Mouse (Mus musculus) kidney, embryonic 16.5 days (tissue): ENCODE measurements around the gene Pbx2. TPM values are rescaled to one million over a fixed set of nuclear protein-coding genes. Genes with fewer than 3 reads are reported as not detected.

ENCODE experiments used
- ATAC-seq: fragments of 200-750 bp; cut with Nextera tagmentation; 2 replicates; pipeline ENCODE4 v1.8.0; 2017; ENCODE audit warnings: moderate TSS enrichment; ENCODE audit not compliant: low FRiP score, low TSS enrichment
- H3K27ac ChIP-seq: fragments of 300-500 bp; sonication (generic); 2 replicates; pipeline ENCODE4 v1.5.1; 2014; ENCODE audit warnings: low read length
- H3K27me3 ChIP-seq: fragments of 300-500 bp; sonication (generic); 2 replicates; pipeline ENCODE4 v1.6.1; 2014; ENCODE audit warnings: low read length, control low read depth, mixed read lengths; ENCODE audit not compliant: insufficient read depth
- H3K36me3 ChIP-seq: fragments of 300-500 bp; sonication (generic); 2 replicates; pipeline ENCODE4 v1.6.1; 2014; ENCODE audit warnings: low read length, control low read depth, mixed read lengths; ENCODE audit not compliant: insufficient read depth
- H3K4me1 ChIP-seq: fragments of 300-500 bp; sonication (generic); 2 replicates; pipeline ENCODE4 v1.6.1; 2014; ENCODE audit warnings: low read length, control low read depth, mixed read lengths; ENCODE audit not compliant: insufficient read depth
- H3K4me2 ChIP-seq: fragments of 300-500 bp; sonication (generic); replicated peaks from 2 replicates; pipeline ENCODE4 v1.6.1; 2014; ENCODE audit warnings: low read depth, low read length
- H3K4me3 ChIP-seq: fragments of 300-500 bp; sonication (generic); 2 replicates; pipeline ENCODE4 v1.5.1; 2014; ENCODE audit warnings: mild to moderate bottlenecking, low read length
- H3K9ac ChIP-seq: fragments of 300-500 bp; sonication (generic); replicated peaks from 2 replicates; pipeline ENCODE4 v1.6.1; 2014; ENCODE audit warnings: low read length
- H3K9me3 ChIP-seq: fragments of 300-500 bp; sonication (generic); 2 replicates; pipeline ENCODE4 v1.6.1; 2016; ENCODE audit warnings: low read length, control low read depth
- WGBS: fragments of 180-500 bp; shearing (Covaris S2); extraction: QIAGEN DNeasy Blood & Tissue Kit; methylation state at CpG from one replicate; pipeline ENCODE4 v1.1.7; 2014; 5-methylcytosine and 5-hydroxymethylcytosine counted together
- polyA plus RNA-seq: library from polyadenylated mRNA; unstranded; fragments of >200 nt; fragmentation: Nextera tagmentation; extraction: Ambion mirVana; gene quantifications from 2 replicates; pipeline ENCODE4 v1.2.1, GENCODE M21; 2015

Pbx2 gene
- polyA plus RNA-seq, 1 experiment from 2014 or later = 13.1 TPM

DNA sequence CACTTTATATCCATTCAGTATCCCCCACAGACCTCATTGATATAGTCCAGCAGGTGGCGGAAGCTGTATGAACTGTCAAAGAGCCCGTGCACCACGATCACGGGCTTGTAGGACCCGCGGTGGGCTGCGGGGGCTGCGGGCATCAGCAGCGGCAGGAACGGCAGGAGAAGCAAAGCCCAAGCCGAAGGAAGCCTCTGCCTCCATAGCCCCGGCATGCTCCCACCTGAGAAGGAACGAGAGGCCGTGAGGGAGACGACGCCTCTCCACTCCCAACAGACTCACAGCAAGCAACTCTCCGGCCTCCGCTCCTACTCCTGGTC is 35.7 kb downstream of the Pbx2 start:
- Histone ChIP-seq H3K36me3 (peaks cover 18% of the 10 kb centered on the region; the same call in 1 of the 2 replicates), H3K4me3 (peak overlapping the region; percentile 84), H3K4me2 (peak overlapping the region; percentile 87), H3K9ac (peak overlapping the region; percentile 87), H3K27me3 (peaks cover 22% of the 10 kb centered on the region), H3K9me3 (no peaks in the 10 kb centered on the region), H3K27ac (peak overlapping the region; percentile 98), H3K4me1 (peaks cover 50% of the 10 kb centered on the region)
- peak; percentile 29 for ATAC-seq
- under 1% methylated on average over 18 of the region's 18 CpGs for WGBS

- peak overlapping the region; percentile 98 for H3K27ac ChIP-seq
- H3K4me2 ChIP-seq = peak overlapping the region; percentile 87
- H3K36me3 ChIP-seq = 0 out of 2 replicates have a peak, but pooled peaks cover 15% of the 10 kb centered on the region
- under 1% methylated on average over 38 of the region's 45 CpGs for WGBS
- ATAC-seq = peak; percentile 85
- H3K9ac ChIP-seq = peak overlapping the region; percentile 87
- peaks cover 26% of the 10 kb centered on the region for H3K27me3 ChIP-seq
- peaks cover 54% of the 10 kb centered on the region for H3K4me1 ChIP-seq
- no peaks in the 10 kb centered on the region for H3K9me3 ChIP-seq
- H3K4me3 ChIP-seq = peak overlapping the region; percentile 84
Observed at GRCm38 (mm10) chr17:34627093-34627942, 36.3 kb downstream of the Pbx2 start.

- Histone ChIP-seq H3K4me2 (peak within 1 kb of the TSS; percentile 87), H3K36me3 (0 out of 2 replicates have a peak, but pooled peaks cover 15% of the 10 kb centered on the region), H3K4me3 (peak within 1 kb of the TSS; percentile 84), H3K4me1 (peaks cover 54% of the 10 kb centered on the region), H3K9ac (peak within 1 kb of the TSS; percentile 87), H3K27ac (peak within 1 kb of the TSS; percentile 98), H3K9me3 (no peaks in the 10 kb centered on the region), H3K27me3 (peaks cover 26% of the 10 kb centered on the region)
- ATAC-seq = peak; percentile 8
- WGBS = 3% methylated on average over 29 of the region's 29 CpGs
Observed at GRCm38 (mm10) chr17:34627943-34628643, 37.0 kb downstream of the Pbx2 start, which contains the start of gene Ppt2. Ppt2 (minus strand) TSS chr17:34628510.

GRCm38 (mm10) chr17:34628644-34628967 is 37.5 kb downstream of the Pbx2 start:
- WGBS = 25% methylated on average over 5 of the region's 5 CpGs
- Histone ChIP-seq H3K36me3 (0 out of 2 replicates have a peak, but pooled peaks cover 11% of the 10 kb centered on the region), H3K9ac (peak overlapping the region; percentile 87), H3K27me3 (peaks cover 26% of the 10 kb centered on the region), H3K4me1 (peaks cover 54% of the 10 kb centered on the region), H3K4me3 (peak overlapping the region; percentile 84), H3K9me3 (no peaks in the 10 kb centered on the region), H3K27ac (peak overlapping the region; percentile 98), H3K4me2 (peak overlapping the region; percentile 87)
- ATAC-seq = no peak

- ATAC-seq = no peak
- H3K4me1 ChIP-seq = peaks cover 54% of the 10 kb centered on the region
- 4% methylated on average over 11 of the region's 16 CpGs for WGBS
Observed at GRCm38 (mm10) chr17:34629221-34629751, 38.2 kb downstream of the Pbx2 start, which contains the start of gene Prrt1. Prrt1 (plus strand) TSS chr17:34629533.

GRCm38 (mm10) chr17:34629796-34630603 is 38.9 kb downstream of the Pbx2 start:
- H3K36me3 ChIP-seq = 0 out of 2 replicates have a peak, but pooled peaks cover 6% of the 10 kb centered on the region
- H3K4me3 ChIP-seq = peak overlapping the region; percentile 12; the same call in 1 of the 2 replicates
- peaks cover 26% of the 10 kb centered on the region for H3K27me3 ChIP-seq
- peaks cover 54% of the 10 kb centered on the region for H3K4me1 ChIP-seq
- no peak for ATAC-seq
- H3K27ac ChIP-seq = no peak overlapping the region
- 17% methylated on average over 12 of the region's 12 CpGs for WGBS
- H3K4me2 ChIP-seq = peak overlapping the region; percentile 87
- no peaks in the 10 kb centered on the region for H3K9me3 ChIP-seq
- no peak overlapping the region for H3K9ac ChIP-seq

More at GRCm38 (mm10) chr17:34629221-34629751, 38.2 kb downstream of the Pbx2 start, which contains the start of gene Prrt1:
- H3K9me3 ChIP-seq = no peaks in the 10 kb centered on the region
- 0 out of 2 replicates have a peak, but pooled peaks cover 6% of the 10 kb centered on the region for H3K36me3 ChIP-seq
- H3K27me3 ChIP-seq = peaks cover 26% of the 10 kb centered on the region
- peak within 1 kb of the TSS; percentile 98 for H3K27ac ChIP-seq
- H3K4me2 ChIP-seq = peak within 1 kb of the TSS; percentile 87
- peak within 1 kb of the TSS; percentile 84 for H3K4me3 ChIP-seq
- peak within 1 kb of the TSS; percentile 87 for H3K9ac ChIP-seq

DNA sequence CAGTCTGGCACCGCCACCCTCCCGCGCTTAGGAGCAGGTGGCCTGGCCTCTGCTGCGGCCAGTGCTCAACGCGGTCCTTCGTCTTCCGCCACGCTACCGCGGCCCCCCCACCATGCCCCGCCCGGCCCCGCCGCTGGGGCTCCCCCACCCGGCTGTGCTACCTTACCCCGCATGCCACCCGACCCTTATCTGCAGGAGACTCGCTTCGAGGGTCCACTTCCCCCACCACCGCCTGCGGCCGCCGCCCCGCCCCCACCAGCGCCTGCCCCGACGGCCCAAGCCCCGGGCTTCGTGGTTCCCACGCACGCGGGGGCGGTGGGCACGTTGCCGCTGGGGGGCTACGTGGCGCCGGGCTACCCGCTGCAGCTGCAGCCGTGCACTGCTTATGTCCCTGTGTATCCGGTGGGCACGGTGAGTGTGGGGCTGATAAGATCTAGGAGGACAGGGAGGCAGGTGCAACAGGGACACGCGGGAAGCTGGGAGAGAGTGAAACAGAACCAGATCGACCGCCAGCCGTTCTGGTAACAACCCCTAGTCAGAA is 39.8 kb downstream of the Pbx2 start:
- Histone ChIP-seq H3K9ac (peak overlapping the region; percentile 53; the same call in 1 of the 2 replicates), H3K4me3 (peak overlapping the region; percentile 36), H3K4me1 (peaks cover 51% of the 10 kb centered on the region), H3K36me3 (no peaks in the 10 kb centered on the region), H3K27me3 (peaks cover 26% of the 10 kb centered on the region), H3K27ac (no peak overlapping the region), H3K9me3 (no peaks in the 10 kb centered on the region), H3K4me2 (peak overlapping the region; percentile 56)
- 2% methylated on average over 44 of the region's 48 CpGs for WGBS
- no peak for ATAC-seq

- no peaks in the 10 kb centered on the region for H3K36me3 ChIP-seq
- peak overlapping the region; percentile 46 for H3K4me3 ChIP-seq
- H3K9me3 ChIP-seq = no peaks in the 10 kb centered on the region
- peaks cover 26% of the 10 kb centered on the region for H3K27me3 ChIP-seq
- H3K27ac ChIP-seq = no peak overlapping the region
- H3K4me1 ChIP-seq = peaks cover 43% of the 10 kb centered on the region
- peak overlapping the region; percentile 54; the same call in 1 of the 2 replicates for H3K9ac ChIP-seq
- WGBS = 8% methylated on average over 12 of the region's 12 CpGs
- ATAC-seq = no peak
- H3K4me2 ChIP-seq = peak overlapping the region; percentile 82
Observed at GRCm38 (mm10) chr17:34631647-34632046, 40.6 kb downstream of the Pbx2 start.
